Mouse (Mus musculus) megakaryocyte progenitor cell, adult 5-6 weeks (primary cell): ENCODE measurements around the gene Uqcrh. TPM values are rescaled to one million over a fixed set of nuclear protein-coding genes. Genes with fewer than 3 reads are reported as not detected.
A peak's percentile ranks its signal among the peaks of the same experiment; 100 is the strongest.

Experiments used
- ATAC-seq: replicated peaks from 2 replicates; pipeline ENCODE4 v1.8.0; 2016; ENCODE audit warnings: mild to moderate bottlenecking, moderate TSS enrichment, inconsistent platforms; ENCODE audit not compliant: poor library complexity
- total RNA-seq, 2 experiments: library from RNA; stranded (forward) in 1 of 2; stranded (reverse) in 1 of 2; fragments of 157-497, 149-512 nt in 1 of 2; fragments of 200-1000 nt in 1 of 2; gene quantifications; 2 replicates each; pipeline versions ENCODE4 v1.2.3 to v1.2.4; 2015 to 2017

Gene Uqcrh
- total RNA-seq, 2 experiments from 2014 or later = 395 to 497 TPM

DNA sequence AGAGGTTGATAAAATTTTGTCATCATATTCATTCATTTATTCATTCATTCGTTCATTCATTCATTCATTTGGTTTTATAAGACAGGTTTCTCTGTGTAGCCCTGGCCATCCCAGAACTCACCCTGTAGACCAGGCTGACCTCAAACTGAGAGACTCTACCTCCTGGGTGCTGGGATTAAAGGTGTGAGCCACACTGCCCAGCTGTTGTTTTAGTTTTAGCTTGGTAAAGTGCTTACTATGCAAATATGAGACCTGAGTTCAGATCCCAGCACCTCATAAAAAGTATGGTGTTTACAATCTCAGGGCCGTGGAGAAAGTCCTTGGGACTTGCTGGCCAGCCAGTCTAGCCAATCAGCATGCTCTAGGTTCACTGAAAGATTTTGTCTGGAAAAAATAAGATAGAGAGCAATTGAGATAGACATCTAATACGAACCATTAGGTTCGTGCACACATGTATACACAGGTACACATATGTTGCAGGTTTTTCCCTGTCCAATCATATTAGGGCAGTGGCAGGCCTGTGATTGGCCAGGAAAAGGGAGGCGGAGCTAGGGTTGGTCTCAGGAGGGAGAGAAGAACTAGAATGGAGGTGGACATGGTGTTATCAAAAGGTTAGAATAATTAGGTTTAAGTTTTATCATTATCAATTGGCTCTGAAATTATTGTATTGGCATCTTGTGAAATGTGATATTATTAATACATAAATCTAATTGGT lies 15.7 kb downstream of the Uqcrh start:
- ATAC-seq = no peak

DNA sequence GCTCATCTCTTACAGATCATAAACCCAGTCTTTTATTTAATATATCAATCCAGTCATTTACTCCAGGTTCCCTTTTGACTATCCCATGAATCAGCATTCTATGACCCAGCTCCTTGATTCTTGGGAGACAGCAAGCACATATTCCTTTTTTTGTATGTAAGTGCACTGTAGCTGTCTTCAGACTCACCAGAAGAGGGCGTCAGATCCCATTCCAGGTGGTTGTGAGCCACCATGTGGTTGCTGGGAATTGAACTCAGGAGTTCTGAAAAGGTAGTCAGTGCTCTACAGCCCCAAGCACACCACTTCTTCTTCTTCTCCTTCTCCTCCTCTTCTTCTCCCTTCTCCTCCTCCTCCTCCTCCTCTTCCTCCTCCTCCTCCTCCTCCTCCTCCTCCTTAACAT lies 17.3 kb downstream of the Uqcrh start:
- ATAC-seq = no peak

DNA sequence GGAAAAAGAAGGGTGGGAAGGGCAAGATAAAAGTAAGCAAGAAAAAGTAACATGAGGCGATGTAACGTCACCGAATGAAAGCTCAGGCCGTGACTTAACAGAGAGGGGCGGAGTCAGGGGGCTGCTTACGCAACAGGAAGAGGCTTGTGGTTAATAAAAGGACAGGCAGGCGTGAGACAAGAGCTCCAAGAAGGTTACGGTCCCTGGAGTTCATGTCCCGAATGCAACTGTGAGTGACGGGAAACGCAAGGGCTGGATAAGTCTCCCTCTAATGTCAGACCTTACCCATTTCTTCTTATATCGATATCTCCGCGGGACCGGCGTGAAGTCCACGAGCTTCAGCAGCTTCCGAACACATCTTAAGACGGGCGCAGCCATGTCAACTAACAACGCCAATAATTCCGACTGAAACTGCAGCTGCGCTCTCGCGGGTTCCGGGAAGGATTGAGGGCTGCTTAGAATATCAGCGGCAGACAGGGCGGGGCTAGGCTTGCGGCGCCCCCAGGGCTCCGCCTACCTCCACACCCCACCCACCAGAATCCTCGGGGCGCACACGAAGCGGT lies 21.4 kb downstream of the Uqcrh start, which contains the start of gene Nsun4:
Nsun4 (minus strand) TSS at position 478 of the 563 bp plus-strand sequence.
- peak; percentile 91 for ATAC-seq

DNA sequence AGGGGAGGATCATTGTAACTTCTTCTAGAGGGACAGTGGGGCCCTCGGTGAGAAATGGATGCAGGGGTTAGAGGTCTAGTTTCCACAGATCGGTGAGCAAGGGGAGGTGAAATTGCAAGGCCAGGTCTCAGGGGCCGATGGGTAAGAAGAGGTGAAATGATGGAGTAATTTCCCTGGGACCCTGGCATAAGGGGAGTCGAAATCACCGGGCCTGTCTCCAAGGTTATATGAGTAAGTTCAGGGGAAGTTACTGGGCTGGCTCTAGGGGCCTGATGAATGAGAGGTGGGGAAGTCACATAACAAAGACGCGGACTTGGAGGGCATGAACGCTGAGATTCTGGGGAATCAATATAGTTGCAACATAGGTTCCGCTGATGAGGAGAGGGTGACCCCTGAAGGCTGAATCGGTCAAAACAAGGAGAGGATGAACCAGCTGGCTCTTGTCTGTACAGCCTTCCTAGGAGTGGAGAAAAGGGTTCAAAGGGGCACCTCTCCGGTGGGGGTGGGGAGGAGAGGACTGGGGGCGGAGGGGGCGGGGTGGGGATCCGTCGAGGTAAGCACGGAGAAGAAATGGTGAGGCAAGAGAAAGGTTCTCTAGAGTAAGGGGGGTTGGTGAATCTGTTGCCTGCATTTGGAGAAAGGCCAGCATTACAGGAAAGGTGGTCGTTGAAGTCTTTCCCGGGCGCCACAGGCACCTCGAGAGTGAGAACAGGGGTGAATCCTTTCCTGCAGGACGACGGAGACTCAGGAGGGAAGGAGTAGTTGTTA lies 22.2 kb downstream of the Uqcrh start:
- peak; percentile 41 for ATAC-seq

DNA sequence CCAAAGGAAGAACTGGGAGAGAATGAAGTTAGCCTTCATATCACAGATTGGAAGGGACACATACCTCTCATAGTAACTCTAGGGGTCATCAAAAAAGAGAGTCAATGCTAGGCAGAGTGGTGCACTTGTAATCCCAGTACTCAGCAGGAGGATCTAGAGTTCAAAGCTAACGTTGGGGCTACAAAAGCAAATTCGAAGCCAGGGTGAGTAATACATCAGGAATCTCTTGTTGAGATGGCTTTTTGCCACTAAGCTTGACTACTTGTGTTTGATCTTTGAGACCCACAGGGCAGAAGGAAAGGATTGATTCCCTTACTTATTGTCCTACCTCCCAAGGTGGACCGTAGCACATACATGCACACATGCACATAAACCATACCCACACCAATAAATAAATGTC lies 25.7 kb downstream of the Uqcrh start:
- ATAC-seq = no peak

DNA sequence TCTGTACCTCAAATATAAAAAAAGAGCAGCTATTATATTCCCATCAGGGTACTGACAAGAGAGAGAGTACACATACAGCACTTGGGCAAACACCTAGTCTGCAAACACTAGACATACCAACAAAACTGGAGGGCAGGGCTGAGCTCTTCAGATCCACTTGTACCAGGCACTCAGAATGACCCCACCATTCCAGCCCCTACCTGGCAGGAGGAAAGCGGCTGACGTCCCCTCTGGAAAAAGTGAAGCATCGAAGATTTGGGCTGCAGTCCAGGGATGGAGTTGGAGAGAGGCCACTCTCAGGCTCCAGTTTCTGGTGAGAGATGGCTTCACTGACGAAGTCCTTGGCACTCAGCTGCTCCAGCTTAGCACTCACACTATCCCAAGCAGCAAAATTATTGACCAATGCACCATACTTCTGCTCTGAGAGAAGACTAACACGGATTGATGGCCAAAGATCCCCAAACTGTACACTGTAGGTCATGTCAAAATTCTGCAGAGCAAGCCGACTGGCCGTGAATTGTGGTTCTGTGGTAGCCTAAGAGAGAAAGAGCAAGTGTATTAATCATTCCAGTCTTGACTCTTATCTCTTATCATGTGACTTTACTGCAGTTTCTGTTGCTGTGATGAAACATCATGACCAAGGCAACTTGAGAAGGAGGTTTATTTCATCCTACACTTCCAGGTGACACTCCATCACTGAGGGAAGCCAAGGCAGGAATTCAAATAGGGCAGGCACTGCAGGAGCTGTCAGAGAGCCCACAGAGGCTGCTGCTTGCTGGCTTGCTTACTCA lies 26.5 kb downstream of the Uqcrh start:
- no peak for ATAC-seq

DNA sequence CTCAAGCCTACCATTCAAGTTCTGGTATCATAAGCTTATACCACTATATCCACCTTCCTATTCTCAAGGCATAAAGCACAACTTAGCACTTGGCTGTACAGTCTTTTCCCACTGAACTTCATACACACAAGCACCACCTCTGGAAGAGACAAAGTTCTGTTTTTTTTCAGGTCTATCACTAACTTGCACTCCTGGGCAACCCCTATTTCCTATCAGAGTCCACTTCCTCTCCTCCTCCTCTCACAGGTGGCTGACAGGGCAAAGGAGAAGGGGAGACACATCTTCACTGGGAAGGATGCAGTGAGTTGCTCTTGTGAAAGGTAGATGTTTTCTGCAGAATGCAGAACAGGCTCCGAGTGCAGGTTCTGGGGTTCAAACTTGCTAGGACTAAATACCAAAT lies 27.2 kb downstream of the Uqcrh start:
- ATAC-seq = no peak

DNA sequence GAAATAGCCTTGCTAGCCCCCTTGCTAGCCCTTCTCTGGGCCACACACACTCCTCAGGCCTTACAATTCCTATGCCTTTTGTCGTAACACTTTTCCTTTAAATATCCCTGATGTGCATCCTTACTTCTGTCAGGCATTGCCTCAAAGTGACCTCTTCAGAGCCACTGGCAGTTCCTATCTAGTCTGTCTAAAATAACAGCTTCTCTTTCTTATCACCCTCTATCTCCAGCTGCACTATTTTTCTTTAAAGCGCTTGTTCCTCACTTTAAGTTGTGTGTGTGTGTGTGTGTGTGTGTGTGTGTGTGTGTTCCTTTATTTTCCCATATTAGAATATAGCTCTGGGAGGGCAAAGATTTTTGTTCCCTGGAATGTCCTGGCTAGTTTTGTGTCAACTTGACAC lies 28.3 kb downstream of the Uqcrh start:
- no peak for ATAC-seq

DNA sequence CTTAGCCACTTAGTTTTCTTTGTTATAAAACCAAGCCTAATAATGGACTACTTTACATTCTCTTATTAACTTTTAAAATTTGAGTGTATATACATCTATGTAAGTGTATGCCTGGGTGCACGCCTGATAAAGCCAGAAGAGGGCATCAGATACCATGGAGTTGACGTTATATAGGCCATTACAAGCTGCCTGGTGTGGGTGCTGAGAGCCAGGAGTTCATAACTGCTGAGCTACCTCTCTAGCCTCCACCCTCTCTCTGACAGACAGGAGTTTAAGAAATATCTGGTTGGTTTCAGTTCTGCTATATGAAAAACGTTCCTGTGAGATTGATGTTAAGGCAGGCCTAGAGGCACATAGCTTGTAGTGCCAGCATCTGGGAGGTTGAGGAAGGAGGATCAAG lies 32.7 kb downstream of the Uqcrh start:
- ATAC-seq = peak; percentile 94

DNA sequence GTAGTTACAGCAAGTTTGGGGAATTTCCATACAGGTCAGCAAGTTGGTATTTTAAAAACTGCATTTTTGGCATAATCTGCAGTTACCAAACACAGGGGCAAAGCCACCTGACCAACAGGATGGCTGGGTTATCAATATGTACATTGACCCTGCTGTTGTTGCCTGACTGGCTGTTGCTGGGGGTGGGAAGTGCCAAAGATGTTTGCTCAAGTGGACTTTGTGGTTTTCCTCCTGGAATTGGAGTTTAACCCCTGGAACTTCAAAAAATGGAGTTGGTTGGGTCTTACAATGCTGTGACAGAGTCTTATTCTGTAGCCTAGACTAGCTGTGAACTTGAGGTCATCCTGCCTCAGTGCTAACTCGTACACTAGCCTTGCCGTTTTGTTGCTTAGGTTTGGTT lies 34.4 kb downstream of the Uqcrh start:
- ATAC-seq = no peak

DNA sequence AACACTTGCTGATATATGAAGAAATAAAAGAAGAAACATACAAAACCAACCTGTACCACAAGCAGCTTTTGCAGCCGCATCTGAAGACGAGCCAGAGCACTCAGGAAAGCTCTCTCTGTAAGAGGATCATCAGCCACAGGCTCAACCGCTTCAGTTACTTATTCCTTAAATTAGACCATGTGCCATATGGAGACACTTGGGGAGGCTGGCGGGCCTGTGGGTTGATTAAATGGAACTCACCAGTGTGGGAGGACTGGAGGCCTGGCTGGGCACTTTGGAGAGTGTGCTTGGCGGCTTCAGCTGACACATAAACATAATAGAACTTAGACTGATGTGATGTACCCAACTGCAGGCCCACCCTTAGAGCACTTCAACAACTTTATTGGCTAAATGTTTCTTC lies 41.5 kb downstream of the Uqcrh start:
- ATAC-seq = no peak

DNA sequence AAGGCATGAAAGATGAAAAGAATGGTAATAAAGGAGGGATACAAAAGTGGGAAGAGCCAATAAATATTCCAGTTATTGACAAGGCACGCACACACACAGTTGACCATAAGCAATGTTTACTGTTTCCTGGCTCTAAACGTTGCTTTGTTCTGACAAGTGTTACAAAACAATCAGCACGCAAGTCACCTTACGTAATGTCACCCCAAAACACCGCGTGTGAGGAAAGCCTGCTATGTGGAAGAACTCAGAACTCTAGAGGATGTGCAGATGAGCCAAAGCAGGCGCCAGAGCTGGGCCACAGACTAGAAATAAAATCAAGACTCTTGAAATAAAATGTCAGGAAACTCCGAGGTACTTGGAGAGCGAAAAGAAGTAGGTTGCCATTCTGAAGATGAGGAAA lies 42.0 kb downstream of the Uqcrh start:
- peak; percentile 39; the same call in 1 of the 2 replicates for ATAC-seq

DNA sequence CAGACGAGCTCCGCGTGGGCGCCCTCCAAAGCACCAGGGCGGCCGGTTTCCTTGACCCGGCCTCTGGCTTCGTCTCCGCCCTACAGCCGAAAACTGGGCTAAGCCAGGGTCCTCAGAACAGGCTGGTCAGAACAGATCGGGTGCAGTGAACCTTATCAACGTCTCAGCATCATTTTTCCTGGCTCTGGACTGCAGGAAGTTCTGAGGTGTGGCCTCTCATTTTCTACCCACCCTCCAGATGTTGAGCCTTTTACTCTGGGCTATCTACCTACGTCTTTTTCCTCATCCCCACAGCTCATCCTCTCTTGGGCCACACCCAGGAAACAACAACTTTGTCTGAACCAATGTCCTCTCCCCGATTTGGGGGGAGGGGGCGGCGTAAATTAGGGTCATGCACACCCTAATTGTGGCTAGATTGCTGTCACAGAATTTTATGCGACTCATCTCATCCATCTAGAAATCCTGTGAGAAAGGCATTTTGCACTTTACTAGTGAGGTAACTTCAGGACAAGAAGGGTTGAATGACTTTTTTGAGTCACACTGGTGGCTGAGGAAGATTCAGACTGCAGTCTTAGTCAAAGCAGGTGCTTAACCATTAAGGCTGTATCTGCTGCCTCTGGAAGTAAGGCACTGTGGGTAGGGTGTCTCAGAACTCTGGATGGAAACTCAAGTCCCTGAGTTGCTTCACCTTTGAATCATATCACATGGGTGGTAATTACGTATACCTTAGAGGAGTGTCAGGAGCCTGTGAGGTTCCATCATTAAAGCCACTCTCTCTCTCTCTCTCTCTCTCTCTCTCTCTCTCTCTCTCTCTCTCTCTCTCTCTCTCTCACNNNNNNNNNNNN lies 56.7 kb downstream of the Uqcrh start, which contains the start of gene Faah:
Faah (minus strand) TSS at position 25 of the 845 bp plus-strand sequence.
- 0 out of 2 replicates have a peak, but pooled peaks have one; percentile 7 for ATAC-seq

DNA sequence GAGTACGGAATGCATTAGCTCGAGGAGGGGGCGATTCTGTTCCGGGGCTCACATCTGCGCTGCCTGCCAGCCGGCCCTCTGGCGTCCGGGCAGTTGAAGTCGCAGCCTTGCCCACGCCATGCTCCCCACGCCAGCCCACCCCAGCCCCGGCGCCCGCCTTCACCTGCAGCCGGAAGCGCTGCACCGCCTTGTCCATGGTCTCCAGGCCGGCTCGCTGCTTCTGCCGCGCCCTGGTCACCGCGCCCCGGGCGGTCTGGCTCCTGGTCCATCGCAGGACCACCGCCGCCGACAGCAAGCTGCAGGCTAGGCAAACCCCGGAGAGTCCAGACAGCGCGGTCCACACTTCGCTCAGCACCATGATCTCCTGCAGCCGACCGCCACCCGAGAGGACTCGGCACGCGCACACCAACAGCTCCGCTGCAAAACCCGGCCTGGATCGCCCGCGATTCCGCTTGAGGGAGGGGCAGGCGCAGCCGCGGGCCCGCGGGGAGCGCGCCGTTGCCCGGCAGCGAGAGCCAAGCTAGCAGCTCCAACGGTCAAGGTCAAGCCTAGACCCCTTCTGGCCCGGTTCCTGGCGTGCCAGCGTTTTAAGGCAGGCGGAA lies 57.5 kb downstream of the Uqcrh start:
- peak; percentile 89 for ATAC-seq

Other genes with a start within 250 kb of the Uqcrh start
- gene Mob3c, start 247.0 kb downstream of the Uqcrh start, total RNA-seq (2015) = 2.3 and 3.9 TPM in 2 replicates
- 4.4 and 7.2 TPM in 2 replicates for gene Mob3c, start 247.0 kb downstream of the Uqcrh start, total RNA-seq (2017)
- gene Mknk1, start 235.9 kb downstream of the Uqcrh start, total RNA-seq (2015) = 13.3 and 16.9 TPM in 2 replicates
- gene Mknk1, start 235.9 kb downstream of the Uqcrh start, total RNA-seq (2017) = 48.3 and 55.5 TPM in 2 replicates
- gene Kncn, start 190.7 kb downstream of the Uqcrh start, total RNA-seq (2015) = 0.12 TPM in 1 of 2 replicates, not detected in the other
- 0.24 TPM in 1 of 2 replicates, not detected in the other for gene Kncn, start 190.7 kb downstream of the Uqcrh start, total RNA-seq (2017)
- not detected in 2 replicates for gene 6430628N08Rik, start 184.4 kb downstream of the Uqcrh start, total RNA-seq (2015)
- gene 6430628N08Rik, start 184.4 kb downstream of the Uqcrh start, total RNA-seq (2017) = not detected in 2 replicates
- gene Dmbx1, start 135.1 kb downstream of the Uqcrh start, total RNA-seq (2015) = not detected in 2 replicates
- not detected in 2 replicates for gene Dmbx1, start 135.1 kb downstream of the Uqcrh start, total RNA-seq (2017)
- gene Faah, start 57.1 kb downstream of the Uqcrh start, total RNA-seq (2015) = 0.83 and 1.2 TPM in 2 replicates
- gene Faah, start 57.1 kb downstream of the Uqcrh start, total RNA-seq (2017) = 0.58 and 1.7 TPM in 2 replicates
- 8.2 and 8.9 TPM in 2 replicates for gene Nsun4, start 21.2 kb downstream of the Uqcrh start, total RNA-seq (2015)
- gene Nsun4, start 21.2 kb downstream of the Uqcrh start, total RNA-seq (2017) = 8.7 and 8.9 TPM in 2 replicates
- 19.9 and 22.1 TPM in 2 replicates for gene Lrrc41, start 198 bp upstream of the Uqcrh start, total RNA-seq (2015)
- 16.1 and 23.7 TPM in 2 replicates for gene Lrrc41, start 198 bp upstream of the Uqcrh start, total RNA-seq (2017)
- gene Rad54l, start 48.6 kb upstream of the Uqcrh start, total RNA-seq (2015) = 23.4 and 26.0 TPM in 2 replicates
- 27.2 and 33.9 TPM in 2 replicates for gene Rad54l, start 48.6 kb upstream of the Uqcrh start, total RNA-seq (2017)
- 8.2 and 13.1 TPM in 2 replicates for gene Pomgnt1, start 48.8 kb upstream of the Uqcrh start, total RNA-seq (2015)
- 12.5 and 16.9 TPM in 2 replicates for gene Pomgnt1, start 48.8 kb upstream of the Uqcrh start, total RNA-seq (2017)
- not detected in 2 replicates for gene Lurap1, start 76.3 kb upstream of the Uqcrh start, total RNA-seq (2015)
- 0.10 TPM in 1 of 2 replicates, not detected in the other for gene Lurap1, start 76.3 kb upstream of the Uqcrh start, total RNA-seq (2017)
- gene Tspan1, start 92.5 kb upstream of the Uqcrh start, total RNA-seq (2015) = not detected in 2 replicates
- gene Tspan1, start 92.5 kb upstream of the Uqcrh start, total RNA-seq (2017) = 0.07 TPM in 1 of 2 replicates, not detected in the other
- not detected in 2 replicates for gene 1700042G07Rik, start 98.3 kb upstream of the Uqcrh start, total RNA-seq (2015)
- not detected in 2 replicates for gene 1700042G07Rik, start 98.3 kb upstream of the Uqcrh start, total RNA-seq (2017)
- gene Gm49337, start 98.3 kb upstream of the Uqcrh start, total RNA-seq (2015) = 0.12 TPM in 1 of 2 replicates, not detected in the other
- not detected in 2 replicates for gene Gm49337, start 98.3 kb upstream of the Uqcrh start, total RNA-seq (2017)
- gene Pik3r3, start 146.5 kb upstream of the Uqcrh start, total RNA-seq (2015) = 0.07 TPM in 2 replicates
- gene Pik3r3, start 146.5 kb upstream of the Uqcrh start, total RNA-seq (2017) = 0.29 and 1.1 TPM in 2 replicates